Mouse (Mus musculus) G1E (cell line): Measurements from ENCODE around the gene Rasd1. TPM values are rescaled to one million over a fixed set of nuclear protein-coding genes. Genes with fewer than 3 reads are reported as not detected.

Experiments used
- ATAC-seq: 2 replicates; pipeline ENCODE4 v1.8.0; 2016; ENCODE audit warnings: mild to moderate bottlenecking; ENCODE audit not compliant: insufficient number of reproducible peaks, poor library complexity, low FRiP score, severe bottlenecking; ENCODE audit errors: extremely low read depth
- DNase-seq: peaks from one replicate; pipeline ENCODE4 v3.0.0; 2012; ENCODE audit warnings: low spot score
- H3K27me3 ChIP-seq: 2 replicates; pipeline ENCODE4 v1.6.1; 2012; ENCODE audit warnings: mild to moderate bottlenecking, low read length, inconsistent platforms; ENCODE audit not compliant: insufficient read depth
- H3K36me3 ChIP-seq: replicated peaks from 2 replicates; pipeline ENCODE3; 2012; ENCODE audit warnings: mild to moderate bottlenecking, inconsistent platforms
- H3K4me1 ChIP-seq: 2 replicates; pipeline ENCODE4 v1.6.1; 2012; ENCODE audit warnings: low read depth, low read length, inconsistent platforms, mixed read lengths; ENCODE audit not compliant: insufficient read depth
- H3K4me3 ChIP-seq: 2 replicates; pipeline ENCODE4 v1.5.1; 2012; ENCODE audit warnings: low read depth, mild to moderate bottlenecking, inconsistent platforms, low read length, moderate library complexity, mixed read lengths
- H3K9me3 ChIP-seq: replicated peaks from 2 replicates; pipeline ENCODE4 v1.6.1; 2012; ENCODE audit warnings: inconsistent platforms
- CTCF ChIP-seq: IDR thresholded peaks from 2 replicates; pipeline ENCODE4 v1.5.1; 2012; ENCODE audit warnings: low read depth, low read length, inconsistent platforms, mixed read lengths
- GATA1 ChIP-seq: IDR thresholded peaks from 2 replicates; pipeline ENCODE4 v1.6.1; 2012; ENCODE audit warnings: borderline replicate concordance, low read length, inconsistent platforms, mixed read lengths
- GATA2 ChIP-seq: IDR thresholded peaks from 2 replicates; pipeline ENCODE4 v1.6.1; 2012; ENCODE audit warnings: low read depth, low read length, inconsistent platforms, borderline replicate concordance
- POLR2AphosphoS5 ChIP-seq: IDR thresholded peaks from 2 replicates; pipeline ENCODE4 v1.6.1; 2012; ENCODE audit warnings: low read depth, low read length, inconsistent platforms; ENCODE audit not compliant: insufficient replicate concordance
- TAL1 ChIP-seq: conservative IDR thresholded peaks from 2 replicates; pipeline ENCODE4 v1.6.1; 2012; ENCODE audit warnings: low read depth, low read length, inconsistent platforms, mixed read lengths
- polyA plus RNA-seq: library from polyadenylated mRNA; stranded (reverse); fragments of >175 nt; gene quantifications from 2 replicates; pipeline ENCODE4 v1.2.3, GENCODE M21; 2012
- total RNA-seq, 2 experiments: library from RNA; stranded (forward) in 1 of 2; stranded (reverse) in 1 of 2; fragments of 200-1000 nt in 1 of 2; fragments of >200 nt in 1 of 2; fragmentation: Nextera tagmentation in 1 of 2; gene quantifications; 2 replicates each; pipeline ENCODE4 v1.2.3; 2014 to 2017

Gene Rasd1
- total and polyA plus RNA-seq, 3 experiments = 0.22 TPM; not detected in 2

- H3K9me3 ChIP-seq = no peaks in the 10 kb centered on the region
- H3K27me3 ChIP-seq = peaks cover 36% of the 10 kb centered on the region
- H3K36me3 ChIP-seq = peaks cover 53% of the 10 kb centered on the region
- H3K4me3 ChIP-seq = peak overlapping the region; percentile 71; the same call in 1 of the 2 replicates
- TF ChIP-seq CTCF = no peak
- no peak for TF ChIP-seq GATA1
- TF ChIP-seq POLR2AphosphoS5 = no peak
- TF ChIP-seq GATA2 = no peak
- no peak for TF ChIP-seq TAL1
- ATAC-seq (no peak), DNase-seq (no peak)
- H3K4me1 ChIP-seq = peaks cover 38% of the 10 kb centered on the region
Measured at GRCm38 (mm10) chr11:59963364-59964162, 1.2 kb downstream of the Rasd1 start.

- peaks cover 61% of the 10 kb centered on the region for H3K36me3 ChIP-seq
Measured at GRCm38 (mm10) chr11:59962590-59962989, 2.2 kb downstream of the Rasd1 start.

GRCm38 (mm10) chr11:59961338-59961875 lies 3.3 kb downstream of the Rasd1 start:
- ATAC-seq = no peak
- Histone ChIP-seq H3K27me3 (peaks cover 19% of the 10 kb centered on the region), H3K9me3 (no peaks in the 10 kb centered on the region), H3K36me3 (peaks cover 72% of the 10 kb centered on the region), H3K4me1 (peaks cover 38% of the 10 kb centered on the region), H3K4me3 (no peak overlapping the region)
- DNase-seq = no peak
- TF ChIP-seq CTCF (no peak), TAL1 (no peak)

More at GRCm38 (mm10) chr11:59962590-59962989, 2.2 kb downstream of the Rasd1 start:
- TF ChIP-seq CTCF (no peak), POLR2AphosphoS5 (no peak), TAL1 (no peak), GATA1 (no peak), GATA2 (no peak)
- DNase-seq (no peak), ATAC-seq (no peak)
- peaks cover 27% of the 10 kb centered on the region for H3K27me3 ChIP-seq
- no peak overlapping the region for H3K4me3 ChIP-seq
- peaks cover 38% of the 10 kb centered on the region for H3K4me1 ChIP-seq
- no peaks in the 10 kb centered on the region for H3K9me3 ChIP-seq

DNA sequence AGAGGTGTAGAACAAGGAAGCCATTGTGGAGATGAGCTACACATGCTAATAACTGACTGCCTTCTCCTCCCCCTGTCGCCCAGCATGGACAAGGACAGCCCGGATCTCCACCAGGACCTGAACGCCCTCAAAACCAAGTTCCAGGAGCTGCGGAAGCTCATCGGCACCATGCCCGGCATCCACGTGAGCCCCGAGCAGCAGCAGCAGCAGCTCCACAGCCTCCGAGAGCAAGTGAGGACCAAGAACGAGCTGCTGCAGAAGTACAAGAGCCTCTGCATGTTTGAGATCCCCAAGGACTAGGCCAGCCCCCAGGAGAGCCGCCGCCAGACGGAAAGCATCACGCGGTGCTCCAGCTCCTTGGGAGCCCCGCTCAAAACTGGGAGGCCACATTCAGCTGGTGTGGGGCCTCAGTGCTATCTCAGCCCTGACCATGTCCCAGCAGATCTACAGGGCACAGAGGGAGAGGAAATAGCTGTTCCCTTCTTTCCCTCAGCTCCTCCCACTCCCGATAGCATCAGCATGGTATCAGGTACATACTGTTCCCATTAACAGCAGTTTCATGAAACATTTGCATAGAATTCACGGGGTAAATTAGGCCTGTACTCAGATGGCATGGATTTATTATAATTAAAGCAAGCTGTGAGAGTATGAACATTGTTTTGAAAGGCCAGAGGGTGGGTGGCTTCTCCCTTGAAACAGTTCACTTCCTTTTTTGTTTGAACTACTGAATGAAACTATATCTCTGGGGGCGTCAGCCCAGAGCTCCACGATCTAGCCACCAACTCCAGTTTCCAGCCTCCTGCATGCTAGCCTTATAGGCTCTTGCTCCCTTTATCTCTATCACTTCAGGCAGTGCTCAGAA lies 4.0 kb downstream of the Rasd1 start:
- DNase-seq = no peak
- TF ChIP-seq GATA1 = no peak
- no peak for TF ChIP-seq GATA2
- no peak for TF ChIP-seq TAL1
- TF ChIP-seq CTCF = no peak
- no peak for TF ChIP-seq POLR2AphosphoS5
- Histone ChIP-seq H3K4me3 (no peak overlapping the region), H3K36me3 (peaks cover 78% of the 10 kb centered on the region), H3K9me3 (no peaks in the 10 kb centered on the region), H3K27me3 (peaks cover 12% of the 10 kb centered on the region; the same call in 1 of the 2 replicates), H3K4me1 (peaks cover 30% of the 10 kb centered on the region)
- no peak for ATAC-seq

- no peak overlapping the region for H3K4me3 ChIP-seq
- DNase-seq (no peak), ATAC-seq (no peak)
- H3K4me1 ChIP-seq = peaks cover 18% of the 10 kb centered on the region
- H3K36me3 ChIP-seq = peaks cover 90% of the 10 kb centered on the region
- H3K9me3 ChIP-seq = no peaks in the 10 kb centered on the region
- H3K27me3 ChIP-seq = peaks cover 10% of the 10 kb centered on the region; the same call in 1 of the 2 replicates
- no peak for TF ChIP-seq GATA2
- TF ChIP-seq GATA1 = no peak
- no peak for TF ChIP-seq POLR2AphosphoS5
- no peak for TF ChIP-seq TAL1
Measured at GRCm38 (mm10) chr11:59959453-59959852, 5.3 kb downstream of the Rasd1 start.

GRCm38 (mm10) chr11:59956749-59957148 lies 8.0 kb downstream of the Rasd1 start:
- ATAC-seq (no peak), DNase-seq (no peak)
- H3K36me3 ChIP-seq = peaks cover 91% of the 10 kb centered on the region
- no peak overlapping the region for H3K4me3 ChIP-seq
- no peaks in the 10 kb centered on the region for H3K9me3 ChIP-seq
- H3K4me1 ChIP-seq = peaks cover 19% of the 10 kb centered on the region
- no peaks in the 10 kb centered on the region for H3K27me3 ChIP-seq
- no peak for TF ChIP-seq GATA1
- no peak for TF ChIP-seq POLR2AphosphoS5
- no peak for TF ChIP-seq GATA2
- no peak for TF ChIP-seq TAL1
- TF ChIP-seq CTCF = no peak
